Mouse (Mus musculus): ENCODE data around the gene Kcnip4.

GRCm38 (mm10) chr5:49419707-49420106, 105.0 kb downstream of the Kcnip4 start:
- TF ChIP-seq CTCF (IDR thresholded peaks at IDR 0.05; ENCODE audit: control insufficient read depth, insufficient read depth, insufficient read length) = no peak
- TF ChIP-seq MAX (IDR thresholded peaks at IDR 0.05) = no peak
- no peak for TF ChIP-seq CEBPB (IDR thresholded peaks at IDR 0.05; ENCODE audit: low read depth)
- no peak for TF ChIP-seq MYOD1 (IDR thresholded peaks at IDR 0.05; ENCODE audit: control insufficient read depth, insufficient read length, low read depth)
